Mouse (Mus musculus) liver, embryonic 16.5 days (tissue): ENCODE measurements around the gene Lama1. TPM values are rescaled to one million over a fixed set of nuclear protein-coding genes. Genes with fewer than 3 reads are reported as not detected.

Source experiments
- ATAC-seq: fragments of 200-750 bp; cut with Nextera tagmentation; 2 replicates; pipeline ENCODE4 v1.8.0; 2017; ENCODE audit warnings: low read depth, mild to moderate bottlenecking, moderate number of reproducible peaks, moderate library complexity
- H3K27ac ChIP-seq: fragments of 300-500 bp; sonication (generic); 2 replicates; pipeline ENCODE4 v1.5.1; 2014; ENCODE audit warnings: mild to moderate bottlenecking, low read length
- H3K27me3 ChIP-seq: fragments of 300-500 bp; sonication (generic); 2 replicates; pipeline ENCODE4 v1.6.1; 2014; ENCODE audit warnings: low read depth, low read length, mixed read lengths; ENCODE audit not compliant: control insufficient read depth, insufficient read depth
- H3K36me3 ChIP-seq: fragments of 300-500 bp; sonication (generic); 2 replicates; pipeline ENCODE4 v1.6.1; 2014; ENCODE audit warnings: mild to moderate bottlenecking; ENCODE audit not compliant: control insufficient read depth, insufficient read depth
- H3K4me1 ChIP-seq: fragments of 300-500 bp; sonication (generic); 2 replicates; pipeline ENCODE4 v1.6.1; 2014; ENCODE audit warnings: low read depth, low read length, mixed read lengths; ENCODE audit not compliant: control insufficient read depth
- H3K4me2 ChIP-seq: fragments of 300-500 bp; sonication (generic); 2 replicates; pipeline ENCODE4 v1.6.1; 2014; ENCODE audit warnings: low read depth, low read length, mixed read lengths
- H3K4me3 ChIP-seq: fragments of 300-500 bp; sonication (generic); 2 replicates; pipeline ENCODE4 v1.5.1; 2014; ENCODE audit warnings: low read depth, mild to moderate bottlenecking, low read length
- H3K9ac ChIP-seq: fragments of 300-500 bp; sonication (generic); 2 replicates; pipeline ENCODE4 v1.6.1; 2014; ENCODE audit warnings: low read depth, low read length
- H3K9me3 ChIP-seq: fragments of 300-500 bp; sonication (generic); replicated peaks from 2 replicates; pipeline ENCODE4 v1.6.1; 2016; ENCODE audit warnings: low read length; ENCODE audit not compliant: control insufficient read depth
- WGBS: fragments of 180-500 bp; shearing (Covaris S2); extraction: QIAGEN DNeasy Blood & Tissue Kit; methylation state at CpG from one replicate; pipeline ENCODE4 v1.1.7; 2014; ENCODE audit not compliant: insufficient replicate concordance; 5-methylcytosine and 5-hydroxymethylcytosine counted together
- polyA plus RNA-seq: library from polyadenylated mRNA; unstranded; fragments of >200 nt; fragmentation: Nextera tagmentation; extraction: Ambion mirVana; gene quantifications from 2 replicates; pipeline ENCODE4 v1.2.1, GENCODE M21; 2015

Lama1 gene
- polyA plus RNA-seq, 1 experiment from 2014 or later: 2.0 TPM

GRCm38 (mm10) chr17:67869731-67870601, 172.9 kb downstream of the Lama1 start:
- no peak for ATAC-seq
- 65% methylated on average over 23 of the region's 23 CpGs for WGBS
- Histone ChIP-seq H3K27ac (no peak overlapping the region), H3K27me3 (no peaks in the 10 kb centered on the region), H3K9ac (no peak overlapping the region), H3K9me3 (no peaks in the 10 kb centered on the region), H3K4me2 (no peak overlapping the region), H3K4me1 (no peaks in the 10 kb centered on the region), H3K36me3 (no peaks in the 10 kb centered on the region), H3K4me3 (no peak overlapping the region)

Other genes starting within 250 kb of the Lama1 start
- gene Lrrc30, start 64.5 kb upstream of the Lama1 start, polyA plus RNA-seq: not detected in 2 replicates